Mouse (Mus musculus): ENCODE data around the gene Gm13057.
"Not testable (repeated sequence)": the region's sequence is repeated elsewhere in the genome, so short reads cannot be mapped to it uniquely, and the experiment has no call there.

The Gm13057 gene

DNA sequence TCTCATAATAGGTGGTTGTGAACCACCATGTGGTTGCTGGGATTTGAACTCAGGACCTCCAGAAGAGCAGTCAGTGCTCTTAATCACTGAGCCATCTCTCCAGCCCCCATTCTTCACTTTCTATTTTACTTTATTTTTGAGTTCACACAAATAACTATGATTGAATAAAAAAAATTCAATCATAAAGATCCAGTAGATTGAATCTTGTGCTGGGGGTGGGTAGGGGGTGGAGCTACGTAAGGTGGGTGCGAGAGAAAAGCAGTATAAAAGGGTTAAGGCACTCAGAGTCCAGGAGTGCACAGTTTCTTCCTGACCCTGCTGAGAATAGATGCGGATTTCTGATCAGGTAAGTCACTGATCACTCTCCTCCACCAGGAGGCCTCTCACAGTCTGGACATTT is at the start of gene Gm13057, which contains the start of gene BC080695:
Gm13057 (plus strand) TSS at position 310 of the 400 bp plus-strand sequence.
BC080695 (plus strand) TSS at position 301 of the 400 bp plus-strand sequence.
- DNase-seq (ENCODE audit: low read depth), result not testable (repeated sequence)

DNA sequence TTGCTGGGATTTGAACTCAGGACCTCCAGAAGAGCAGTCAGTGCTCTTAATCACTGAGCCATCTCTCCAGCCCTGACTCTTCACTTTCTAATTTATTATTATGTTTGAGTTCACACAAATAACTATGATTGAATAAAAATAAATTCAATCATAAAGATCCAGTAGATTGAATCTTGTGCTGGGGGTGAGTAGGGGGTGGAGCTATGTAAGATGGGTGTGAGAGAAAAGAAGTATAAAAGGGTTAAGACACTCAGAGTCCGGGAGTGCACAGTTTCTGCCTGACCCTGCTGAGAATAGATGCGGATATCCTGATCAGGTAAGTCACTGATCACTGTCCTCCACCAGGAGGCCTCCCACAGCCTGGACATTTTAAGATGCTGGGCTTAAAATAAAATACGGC is 40.5 kb upstream of the Gm13057 start, which contains the start of gene Gm13043:
Gm13043 (plus strand) TSS at position 301 of the 400 bp plus-strand sequence.
- DNase-seq (ENCODE audit: low read depth), result no peak

DNA sequence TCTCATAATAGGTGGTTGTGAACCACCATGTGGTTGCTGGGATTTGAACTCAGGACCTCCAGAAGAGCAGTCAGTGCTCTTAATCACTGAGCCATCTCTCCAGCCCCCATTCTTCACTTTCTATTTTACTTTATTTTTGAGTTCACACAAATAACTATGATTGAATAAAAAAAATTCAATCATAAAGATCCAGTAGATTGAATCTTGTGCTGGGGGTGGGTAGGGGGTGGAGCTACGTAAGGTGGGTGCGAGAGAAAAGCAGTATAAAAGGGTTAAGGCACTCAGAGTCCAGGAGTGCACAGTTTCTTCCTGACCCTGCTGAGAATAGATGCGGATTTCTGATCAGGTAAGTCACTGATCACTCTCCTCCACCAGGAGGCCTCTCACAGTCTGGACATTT is 15.9 kb upstream of the Gm13057 start, which contains the start of gene Gm13040:
Gm13040 (plus strand) TSS at position 301 of the 400 bp plus-strand sequence.
- not testable (repeated sequence) for DNase-seq (ENCODE audit: low read depth)

Data from NIH3T3 (cell line).